Mouse (Mus musculus) monocyte, adult 5-6 weeks (primary cell): ENCODE measurements at regions not wholly inside any gene's neighbourhood (a gene's known extent, or its start where the extent isn't known, plus 50 kb on each side); places are given as distances from the start of the nearest gene placed in this dataset.

Source experiments
- ATAC-seq: fragments of 153-309, 156-312 bp; replicated peaks from 2 replicates; pipeline ENCODE4 v1.8.0; 2017; ENCODE audit warnings: mild to moderate bottlenecking; ENCODE audit not compliant: low TSS enrichment, insufficient number of reproducible peaks, severe bottlenecking, poor library complexity, low FRiP score

- no peak for ATAC-seq
These were observed 483.3 kb upstream of the Adam5 start for GRCm38 (mm10) chr8:25307511-25307910.

DNA sequence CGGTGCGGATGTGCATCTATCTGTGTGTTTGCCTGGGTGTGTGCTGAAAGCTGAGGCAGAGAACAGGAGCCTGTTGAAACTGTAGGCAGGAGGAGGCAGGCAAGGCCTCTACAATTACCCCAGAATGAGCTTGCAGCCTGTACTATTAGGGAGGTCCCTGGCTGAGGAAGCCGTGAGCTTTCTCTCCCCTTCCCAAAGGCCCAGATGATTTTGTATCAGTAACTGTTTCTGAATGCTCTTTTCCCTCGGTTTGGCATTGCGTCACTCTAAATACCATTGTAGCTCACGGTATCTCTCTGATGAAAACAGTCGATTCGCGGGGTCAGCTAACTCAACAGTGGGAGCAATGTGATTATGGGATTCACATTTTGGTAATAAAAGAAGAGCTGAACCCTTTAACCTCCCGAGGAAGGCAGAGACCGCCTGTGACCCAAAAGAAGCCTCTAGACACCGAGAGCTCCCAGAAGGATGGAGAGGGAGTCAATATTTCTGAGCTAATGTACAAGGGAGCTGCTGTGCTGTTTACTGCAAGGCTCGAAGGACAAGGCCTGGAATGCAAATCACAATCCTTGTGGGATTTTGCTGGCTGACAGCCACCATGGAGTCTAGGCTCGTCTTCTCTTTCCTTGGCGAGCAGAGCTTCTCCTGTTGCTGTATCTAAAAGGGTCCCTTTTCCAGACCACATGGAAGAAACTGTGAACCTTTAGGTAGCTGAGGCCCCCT lies 482.8 kb upstream of the Adam5 start:
- ATAC-seq, result no peak
